Mouse (Mus musculus): ENCODE results near the gene Vax1.

DNA sequence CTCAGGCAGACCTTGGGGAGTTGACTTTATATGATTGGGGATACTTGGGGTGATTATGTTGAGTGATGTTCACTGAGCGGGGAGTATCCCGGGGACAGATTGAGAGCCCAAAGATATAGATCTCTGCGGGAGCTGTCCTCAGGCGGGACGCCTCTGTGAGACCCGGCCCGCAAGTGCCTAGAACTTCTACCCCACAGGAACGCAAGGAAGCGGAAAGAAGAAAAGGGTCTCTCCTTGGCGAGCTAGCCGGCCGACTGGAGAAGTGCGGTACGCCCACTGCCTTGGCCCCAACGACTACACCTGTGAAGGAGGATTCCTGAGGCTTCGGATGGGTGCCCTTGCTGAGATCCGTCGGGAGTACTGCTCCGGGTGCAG lies 2.0 kb upstream of the Vax1 start:
- no peak for TF ChIP-seq CTCF (IDR thresholded peaks at IDR 0.05; ENCODE audit: low read depth, low read length)
- TF ChIP-seq POLR2A (IDR thresholded peaks at IDR 0.05; ENCODE audit: borderline replicate concordance, low read depth, low read length), result no peak
